Mouse (Mus musculus) intestine, embryonic 16.5 days (tissue): ENCODE results near the gene Med6. TPM values are rescaled to one million over a fixed set of nuclear protein-coding genes. Genes with fewer than 3 reads are reported as not detected.

Experiments used
- ATAC-seq: fragments of 200-750 bp; cut with Nextera tagmentation; 2 replicates; pipeline ENCODE4 v1.8.0; 2017; ENCODE audit warnings: moderate TSS enrichment, moderate library complexity
- H3K27ac ChIP-seq: fragments of 300-500 bp; sonication (generic); 2 replicates; pipeline ENCODE4 v1.5.1; 2014; ENCODE audit warnings: mild to moderate bottlenecking, low read length
- H3K27me3 ChIP-seq: fragments of 300-500 bp; sonication (generic); replicated peaks from 2 replicates; pipeline ENCODE4 v1.6.1; 2014; ENCODE audit warnings: low read length, control low read depth, mixed read lengths; ENCODE audit not compliant: control insufficient read depth, insufficient read depth
- H3K36me3 ChIP-seq: fragments of 300-500 bp; sonication (generic); 2 replicates; pipeline ENCODE4 v1.6.1; 2014; ENCODE audit warnings: low read length, control low read depth; ENCODE audit not compliant: control insufficient read depth, insufficient read depth
- H3K4me1 ChIP-seq: fragments of 300-500 bp; sonication (generic); 2 replicates; pipeline ENCODE4 v1.6.1; 2014; ENCODE audit warnings: low read length, control low read depth, mixed read lengths; ENCODE audit not compliant: control insufficient read depth, insufficient read depth
- H3K4me2 ChIP-seq: fragments of 300-500 bp; sonication (generic); 2 replicates; pipeline ENCODE4 v1.6.1; 2014; ENCODE audit warnings: low read depth, low read length, control low read depth
- H3K4me3 ChIP-seq: fragments of 300-500 bp; sonication (generic); 2 replicates; pipeline ENCODE4 v1.5.1; 2014; ENCODE audit warnings: mild to moderate bottlenecking, low read length
- H3K9ac ChIP-seq: fragments of 300-500 bp; sonication (generic); 2 replicates; pipeline ENCODE4 v1.6.1; 2014; ENCODE audit warnings: low read depth, low read length
- H3K9me3 ChIP-seq: fragments of 300-500 bp; sonication (generic); 2 replicates; pipeline ENCODE4 v1.6.1; 2016; ENCODE audit warnings: low read length, control low read depth; ENCODE audit not compliant: control insufficient read depth
- WGBS: fragments of 180-500 bp; shearing (Covaris S2); extraction: QIAGEN DNeasy Blood & Tissue Kit; methylation state at CpG from one replicate; pipeline ENCODE4 v1.1.7; 2014; 5-methylcytosine and 5-hydroxymethylcytosine counted together
- polyA plus RNA-seq: library from polyadenylated mRNA; unstranded; fragments of >200 nt; fragmentation: Nextera tagmentation; extraction: Ambion mirVana; gene quantifications from 2 replicates; pipeline ENCODE4 v1.2.1, GENCODE M21; 2015

Med6 gene
- polyA plus RNA-seq, 1 experiment from 2014 or later, result 57.8 TPM

DNA sequence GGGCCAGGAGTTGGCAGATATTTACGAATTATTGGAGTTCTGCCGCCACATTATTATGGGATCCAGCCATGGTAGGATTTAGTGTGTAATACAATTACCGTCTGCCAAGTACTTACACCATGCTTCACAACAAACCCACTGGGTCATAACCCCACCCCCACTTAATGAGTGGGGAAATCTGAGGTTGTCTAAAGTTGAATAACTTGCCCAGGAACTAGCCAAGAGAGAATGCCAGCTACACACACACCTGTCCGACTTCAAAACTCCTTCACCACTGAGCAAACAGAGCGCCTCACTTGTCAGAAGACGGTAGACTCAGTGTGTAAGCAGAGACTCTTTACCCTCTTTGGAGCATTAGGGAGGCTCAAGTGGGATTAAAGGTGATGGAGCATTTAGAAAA, 32.6 kb upstream of the Med6 start:
- peaks cover 23% of the 10 kb centered on the region for H3K27me3 ChIP-seq

DNA sequence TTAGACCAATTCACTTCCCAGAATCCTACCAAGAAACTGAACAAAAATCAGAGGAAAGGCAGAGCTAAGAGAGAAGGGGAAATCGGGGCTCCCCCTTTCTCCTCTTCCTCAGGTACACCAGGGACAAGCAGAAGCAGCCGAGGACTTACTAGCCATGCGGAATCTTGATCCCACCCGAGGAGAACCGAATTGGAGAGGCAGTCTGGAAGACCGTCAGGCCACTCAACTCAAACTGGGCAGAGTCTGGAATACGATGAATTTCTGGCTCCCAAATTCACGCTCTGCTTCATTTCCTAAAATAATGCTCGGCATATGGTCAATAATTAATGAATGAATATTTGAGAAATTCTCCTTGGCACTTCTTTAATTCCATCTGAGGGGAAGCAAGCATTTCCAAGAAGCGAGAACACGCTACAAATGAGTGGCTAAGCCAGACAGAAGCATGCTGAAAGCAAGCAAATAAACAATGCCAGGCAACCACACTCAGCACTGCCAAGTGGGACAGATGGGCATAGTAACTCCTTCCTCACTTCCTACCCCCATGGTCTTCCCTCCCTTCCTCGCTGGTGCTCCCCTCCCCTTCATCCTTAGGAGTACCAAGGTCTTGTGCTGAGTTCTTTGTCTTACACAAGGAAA, 31.5 kb upstream of the Med6 start:
- Histone ChIP-seq H3K4me3 (no peak overlapping the region), H3K4me2 (no peak overlapping the region), H3K36me3 (no peaks in the 10 kb centered on the region), H3K27ac (no peak overlapping the region), H3K9me3 (no peaks in the 10 kb centered on the region), H3K4me1 (no peaks in the 10 kb centered on the region), H3K9ac (no peak overlapping the region), H3K27me3 (peaks cover 18% of the 10 kb centered on the region)
- 77% methylated on average over 12 of the region's 12 CpGs for WGBS
- ATAC-seq, result no peak

More for the DNA sequence above, 32.6 kb upstream of the Med6 start:
- no peak overlapping the region for H3K4me2 ChIP-seq
- no peak for ATAC-seq
- H3K9ac ChIP-seq, result no peak overlapping the region
- H3K9me3 ChIP-seq, result no peaks in the 10 kb centered on the region
- H3K4me1 ChIP-seq, result peaks cover 6% of the 10 kb centered on the region; the same call in 1 of the 2 replicates
- H3K4me3 ChIP-seq, result no peak overlapping the region
- H3K27ac ChIP-seq, result no peak overlapping the region
- WGBS, result 71% methylated on average over 6 of the region's 6 CpGs
- no peaks in the 10 kb centered on the region for H3K36me3 ChIP-seq

DNA sequence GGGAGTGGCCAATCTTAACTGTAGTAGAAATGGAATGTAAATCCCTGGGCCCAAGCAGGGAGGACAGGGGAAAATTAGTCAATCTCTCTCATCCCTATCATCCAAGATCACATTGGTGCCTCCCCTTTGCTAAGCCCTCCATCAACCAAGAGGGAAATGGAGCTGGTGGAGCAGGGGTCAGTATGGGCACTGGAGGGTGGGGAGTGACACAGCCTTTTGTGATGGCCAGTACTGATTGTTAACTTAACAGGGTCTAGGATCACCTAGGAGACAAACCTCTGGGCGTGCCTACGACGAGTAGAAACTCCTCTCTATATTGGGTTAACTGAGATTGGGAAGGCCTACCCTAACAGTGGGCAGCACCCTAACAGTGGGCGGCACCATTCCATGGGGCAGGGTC, 28.6 kb upstream of the Med6 start:
- WGBS, result 65% methylated on average over 4 of the region's 4 CpGs

DNA sequence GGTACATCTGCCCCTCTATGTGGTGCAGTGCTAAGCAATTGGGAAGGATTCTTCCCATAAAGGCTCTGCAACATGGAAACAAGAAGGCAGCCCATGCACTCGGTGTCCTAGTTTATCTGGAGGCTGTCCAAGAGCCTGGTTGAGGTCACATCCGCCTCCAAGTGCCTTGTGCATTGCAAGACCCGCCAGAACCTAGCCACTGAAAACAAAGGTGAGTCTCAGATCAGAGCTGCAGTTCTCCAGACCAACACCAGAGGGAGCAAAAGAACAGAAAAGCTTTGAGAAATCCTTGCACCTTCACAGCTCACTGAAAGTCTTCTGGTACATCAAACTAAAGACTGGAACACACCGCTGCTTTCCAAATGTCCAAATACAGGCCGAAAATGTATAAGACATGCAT, 24.5 kb upstream of the Med6 start:
- Histone ChIP-seq H3K27me3 (no peaks in the 10 kb centered on the region), H3K4me2 (no peak overlapping the region), H3K4me1 (no peaks in the 10 kb centered on the region), H3K4me3 (no peak overlapping the region), H3K27ac (no peak overlapping the region), H3K36me3 (no peaks in the 10 kb centered on the region), H3K9ac (no peak overlapping the region), H3K9me3 (no peaks in the 10 kb centered on the region)
- no peak; the same call in 1 of the 2 replicates for ATAC-seq
- 11% methylated on average over 5 of the region's 5 CpGs for WGBS

More for the DNA sequence above, 28.6 kb upstream of the Med6 start:
- ATAC-seq, result no peak
- no peaks in the 10 kb centered on the region for H3K36me3 ChIP-seq
- H3K9ac ChIP-seq, result no peak overlapping the region
- no peaks in the 10 kb centered on the region for H3K4me1 ChIP-seq
- no peak overlapping the region for H3K4me3 ChIP-seq
- H3K27me3 ChIP-seq, result no peaks in the 10 kb centered on the region
- no peak overlapping the region for H3K4me2 ChIP-seq
- no peaks in the 10 kb centered on the region for H3K9me3 ChIP-seq
- no peak overlapping the region for H3K27ac ChIP-seq

DNA sequence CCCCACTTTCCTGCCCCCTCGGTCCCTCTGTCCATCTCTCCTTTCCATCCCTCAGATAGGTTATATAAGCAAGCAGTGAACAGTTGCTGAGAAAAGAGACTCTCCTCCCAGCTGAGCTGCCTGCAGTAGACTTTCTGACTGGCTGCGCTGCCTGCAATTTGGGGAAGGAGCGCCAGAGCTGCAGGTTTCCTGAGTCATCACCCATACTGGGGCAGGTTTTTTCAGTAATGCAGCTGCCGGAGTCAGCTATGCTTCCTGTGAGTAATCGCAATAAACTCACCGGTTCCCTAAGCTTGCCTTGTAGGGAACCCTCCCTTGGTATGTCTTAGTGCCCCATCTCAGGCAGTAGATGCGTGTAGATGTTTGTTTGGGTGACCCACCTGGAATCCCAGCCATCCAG, 22.2 kb upstream of the Med6 start:
- H3K9me3 ChIP-seq, result no peaks in the 10 kb centered on the region

DNA sequence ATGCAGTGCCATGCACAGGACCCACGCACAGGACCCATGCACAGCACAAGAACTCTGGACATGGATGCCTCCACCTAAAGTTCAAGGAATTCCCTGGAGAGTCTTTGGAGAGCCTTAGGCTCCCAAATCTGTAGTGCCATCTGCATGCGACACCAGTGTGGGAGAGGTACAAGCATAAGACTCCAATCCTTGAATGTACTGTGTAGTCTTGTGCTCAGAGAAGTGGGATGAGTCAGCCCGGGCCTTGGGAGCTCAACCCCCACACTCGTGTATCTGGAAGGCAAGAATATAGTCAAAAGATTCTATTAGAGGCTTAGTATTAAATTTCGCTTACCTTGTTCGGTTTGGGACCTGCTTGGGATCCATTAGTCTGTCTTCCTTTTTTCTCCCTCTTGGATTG, 21.0 kb upstream of the Med6 start:
- H3K4me3 ChIP-seq, result no peak overlapping the region
- no peak overlapping the region for H3K9ac ChIP-seq
- no peaks in the 10 kb centered on the region for H3K4me1 ChIP-seq
- no peaks in the 10 kb centered on the region for H3K9me3 ChIP-seq
- ATAC-seq, result no peak
- 84% methylated on average over 6 of the region's 6 CpGs for WGBS
- no peaks in the 10 kb centered on the region for H3K27me3 ChIP-seq
- H3K36me3 ChIP-seq, result no peaks in the 10 kb centered on the region
- no peak overlapping the region for H3K27ac ChIP-seq
- H3K4me2 ChIP-seq, result no peak overlapping the region

More for the DNA sequence above, 22.2 kb upstream of the Med6 start:
- Histone ChIP-seq H3K4me3 (no peak overlapping the region), H3K27ac (no peak overlapping the region), H3K9ac (no peak overlapping the region), H3K27me3 (no peaks in the 10 kb centered on the region), H3K4me1 (no peaks in the 10 kb centered on the region), H3K4me2 (no peak overlapping the region), H3K36me3 (no peaks in the 10 kb centered on the region)
- 48% methylated on average over 7 of the region's 7 CpGs for WGBS
- no peak for ATAC-seq

DNA sequence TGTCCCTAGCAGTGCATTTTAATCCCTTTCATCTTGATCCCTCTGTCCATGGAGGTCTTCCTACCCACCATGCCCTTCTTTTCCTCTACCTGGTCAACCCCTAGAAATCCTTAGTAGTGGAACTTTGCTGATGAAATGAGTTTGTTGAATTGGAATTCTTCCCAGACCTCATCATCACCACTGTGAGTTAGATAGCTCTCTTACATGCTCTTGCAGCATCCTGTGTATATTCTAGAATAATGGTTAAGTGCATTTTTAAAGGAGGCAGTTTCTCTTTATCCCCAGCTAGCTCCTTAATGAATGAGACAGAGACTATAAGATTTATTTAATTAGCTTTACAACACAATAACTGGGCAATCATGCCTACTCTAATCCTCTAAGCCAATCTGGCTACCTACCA, 14.6 kb upstream of the Med6 start:
- H3K27me3 ChIP-seq, result no peaks in the 10 kb centered on the region
- H3K27ac ChIP-seq, result no peak overlapping the region
- no peak overlapping the region for H3K9ac ChIP-seq
- no peaks in the 10 kb centered on the region for H3K36me3 ChIP-seq
- no peaks in the 10 kb centered on the region for H3K4me1 ChIP-seq
- no peaks in the 10 kb centered on the region for H3K9me3 ChIP-seq
- H3K4me2 ChIP-seq, result no peak overlapping the region
- ATAC-seq, result no peak
- no peak overlapping the region for H3K4me3 ChIP-seq

DNA sequence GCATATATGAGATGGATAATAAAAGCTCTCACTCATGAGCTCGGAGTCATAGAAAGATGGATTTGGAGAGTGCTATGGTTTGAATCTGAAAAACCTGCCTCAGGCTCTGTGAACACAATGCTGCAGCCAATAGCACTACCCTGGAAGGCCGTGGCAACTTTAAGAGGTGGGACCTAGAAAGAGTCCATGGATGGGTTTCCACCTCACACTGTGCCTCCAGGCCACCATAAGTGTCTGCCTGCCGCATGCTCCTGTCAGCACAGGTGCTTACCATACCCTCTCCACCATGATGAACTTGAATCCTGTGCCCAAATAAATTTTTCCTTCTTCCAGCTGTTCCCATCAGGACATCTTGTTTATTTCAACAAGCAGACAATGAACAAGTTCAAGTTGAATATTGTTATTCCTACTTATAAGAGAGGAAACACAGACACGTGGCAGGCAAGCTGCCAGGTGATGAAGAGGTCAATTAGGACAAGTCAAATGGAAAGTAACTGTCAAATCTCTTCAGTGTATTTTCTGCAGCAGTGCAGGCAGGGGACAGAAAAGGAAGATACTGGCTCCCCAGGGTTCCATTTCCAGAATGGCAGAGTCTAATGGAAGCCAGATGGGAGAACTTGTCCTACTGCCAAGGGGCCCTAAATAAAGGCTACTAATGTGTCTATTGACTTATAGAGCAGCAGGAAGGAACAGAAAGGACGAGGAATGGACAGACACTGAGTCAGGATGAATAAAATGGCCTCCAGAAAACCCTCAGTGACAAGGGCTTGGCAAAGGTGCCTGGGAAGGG, 10.4 kb upstream of the Med6 start:
- 60% methylated on average over 5 of the region's 5 CpGs for WGBS
- Histone ChIP-seq H3K4me3 (no peak overlapping the region), H3K9ac (no peak overlapping the region), H3K27ac (no peak overlapping the region), H3K4me1 (no peaks in the 10 kb centered on the region), H3K4me2 (no peak overlapping the region), H3K27me3 (no peaks in the 10 kb centered on the region), H3K9me3 (no peaks in the 10 kb centered on the region), H3K36me3 (no peaks in the 10 kb centered on the region)
- ATAC-seq, result no peak

DNA sequence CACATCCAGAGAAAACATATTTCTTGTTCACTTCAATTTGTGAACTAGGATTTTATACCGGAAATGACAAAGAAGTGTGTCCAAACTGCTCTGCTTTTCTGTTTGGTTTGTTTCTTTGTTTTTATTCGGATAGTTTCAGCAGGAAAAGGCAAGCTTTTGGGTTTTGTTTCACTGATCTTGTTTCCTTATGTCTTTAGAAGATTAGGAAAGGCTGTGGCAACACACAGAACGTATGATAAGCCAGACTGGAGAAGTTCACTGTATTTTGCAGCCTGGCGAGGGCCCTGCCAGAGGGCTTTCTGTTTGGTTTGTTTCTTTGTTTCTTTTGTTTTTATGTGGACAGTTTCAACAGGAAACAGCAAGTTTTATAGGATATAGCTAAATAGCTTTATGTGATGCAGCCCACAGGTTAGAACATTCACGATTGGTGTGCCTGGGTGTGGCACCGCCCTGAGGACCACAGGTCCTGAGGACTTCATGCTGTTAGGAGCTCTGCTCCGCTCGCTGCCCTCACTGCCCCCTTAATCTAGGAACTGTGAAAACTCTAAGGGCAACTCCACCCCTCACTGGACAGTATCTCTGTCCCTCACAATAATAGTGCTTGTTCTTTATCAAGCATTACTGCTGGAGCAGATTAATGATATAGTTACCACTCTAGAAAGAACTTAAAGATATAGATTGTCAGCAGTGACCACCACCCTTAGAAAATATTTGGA, 1.9 kb upstream of the Med6 start:
- H3K27me3 ChIP-seq, result no peaks in the 10 kb centered on the region
- 82% methylated on average over 8 of the region's 8 CpGs for WGBS
- no peak overlapping the region for H3K4me2 ChIP-seq
- H3K27ac ChIP-seq, result no peak overlapping the region
- no peaks in the 10 kb centered on the region for H3K9me3 ChIP-seq
- H3K4me3 ChIP-seq, result no peak overlapping the region
- H3K9ac ChIP-seq, result no peak overlapping the region
- no peaks in the 10 kb centered on the region for H3K36me3 ChIP-seq
- no peak for ATAC-seq
- no peaks in the 10 kb centered on the region; the same call in 1 of the 2 replicates for H3K4me1 ChIP-seq
